Mouse (Mus musculus): Measurements from ENCODE around the gene Zfp958. TPM values are rescaled to one million over a fixed set of nuclear protein-coding genes. Genes with fewer than 3 reads are reported as not detected.
A peak's percentile ranks its signal among the peaks of the same experiment; 100 is the strongest.
"Not testable (repeated sequence)": the region's sequence is repeated elsewhere in the genome, so short reads cannot be mapped to it uniquely, and the experiment has no call there.

Gene Zfp958
- 13.5 and 13.6 TPM in 2 replicates for polyA plus RNA-seq (2016; fragmentation: Nextera tagmentation; extraction: Ambion mirVana)

- under 1% methylated on average over 25 of the region's 25 CpGs for WGBS
- Histone ChIP-seq H3K27me3 (no peaks in the 10 kb centered on the region), H3K9ac (replicated peaks) (peak within 1 kb of the TSS; percentile 88), H3K4me3 (replicated peaks) (peak within 1 kb of the TSS; percentile 82), H3K4me1 (replicated peaks) (peaks cover 13% of the 10 kb centered on the region), H3K9me3 (peaks cover 4% of the 10 kb centered on the region; the same call in 1 of the 2 replicates), H3K36me3 (peaks cover 16% of the 10 kb centered on the region; the same call in 1 of the 2 replicates), H3K27ac (peak within 1 kb of the TSS; percentile 90), H3K4me2 (peak within 1 kb of the TSS; percentile 91)
- peak; percentile 98 for ATAC-seq (ENCODE audit: insufficient number of reproducible peaks, insufficient read depth, low FRiP score, low TSS enrichment, low read depth)
These were observed at the start of gene Zfp958 for GRCm38 (mm10) chr8:4612932-4613853. TSS of gene Zfp958 (plus strand) at chr8:4613167.

GRCm38 (mm10) chr8:4581986-4582385 is 31.0 kb upstream of the Zfp958 start:
- H3K36me3 ChIP-seq, result no peaks in the 10 kb centered on the region
- no peaks in the 10 kb centered on the region for H3K4me1 ChIP-seq (replicated peaks)
- no peak overlapping the region for H3K4me2 ChIP-seq
- H3K9me3 ChIP-seq, result no peaks in the 10 kb centered on the region
- 47% methylated on average over 3 of the region's 3 CpGs for WGBS
- H3K9ac ChIP-seq (replicated peaks), result no peak overlapping the region
- H3K27ac ChIP-seq, result no peak overlapping the region
- H3K27me3 ChIP-seq, result no peaks in the 10 kb centered on the region
- no peak overlapping the region for H3K4me3 ChIP-seq (replicated peaks)
- no peak for ATAC-seq (ENCODE audit: insufficient number of reproducible peaks, insufficient read depth, low FRiP score, low TSS enrichment, low read depth)

DNA sequence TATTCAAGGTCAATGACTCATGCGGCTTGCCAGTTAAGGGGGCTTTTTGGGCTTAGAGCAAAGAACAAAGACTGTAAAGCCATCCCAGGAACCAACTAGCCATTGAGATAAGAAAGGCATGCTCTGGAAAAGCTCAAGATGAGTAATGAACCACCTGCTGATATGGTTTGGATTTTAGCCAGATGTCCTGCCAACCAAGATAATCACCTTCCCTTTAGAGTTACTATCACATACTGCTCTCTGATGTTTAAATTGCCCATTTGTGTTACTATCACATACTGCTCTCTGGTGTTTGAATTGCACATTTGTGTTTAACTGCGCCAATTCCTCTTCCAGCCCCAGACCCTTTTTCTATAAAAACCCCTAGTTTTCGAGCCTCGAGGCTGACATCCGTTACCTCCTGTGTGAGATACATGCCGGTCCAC is 30.2 kb upstream of the Zfp958 start:
- no peaks in the 10 kb centered on the region for H3K4me1 ChIP-seq (replicated peaks)

GRCm38 (mm10) chr8:4584660-4585059 is 28.3 kb upstream of the Zfp958 start:
- 82% methylated on average over 1 of the region's 1 CpGs for WGBS
- no peaks in the 10 kb centered on the region for H3K9me3 ChIP-seq
- no peak for ATAC-seq (ENCODE audit: insufficient number of reproducible peaks, insufficient read depth, low FRiP score, low TSS enrichment, low read depth)

More for the DNA sequence above, 30.2 kb upstream of the Zfp958 start:
- Histone ChIP-seq H3K9ac (replicated peaks) (no peak overlapping the region), H3K27ac (no peak overlapping the region), H3K4me2 (no peak overlapping the region), H3K27me3 (no peaks in the 10 kb centered on the region), H3K9me3 (no peaks in the 10 kb centered on the region), H3K4me3 (replicated peaks) (no peak overlapping the region), H3K36me3 (no peaks in the 10 kb centered on the region)
- 43% methylated on average over 6 of the region's 6 CpGs for WGBS
- no peak for ATAC-seq (ENCODE audit: insufficient number of reproducible peaks, insufficient read depth, low FRiP score, low TSS enrichment, low read depth)

GRCm38 (mm10) chr8:4586356-4586755 is 26.6 kb upstream of the Zfp958 start:
- H3K9me3 ChIP-seq, result no peaks in the 10 kb centered on the region
- H3K4me1 ChIP-seq (replicated peaks), result no peaks in the 10 kb centered on the region
- no peaks in the 10 kb centered on the region for H3K27me3 ChIP-seq
- no peak overlapping the region for H3K4me2 ChIP-seq
- no peaks in the 10 kb centered on the region for H3K36me3 ChIP-seq
- 50% methylated on average over 4 of the region's 4 CpGs for WGBS
- no peak overlapping the region for H3K4me3 ChIP-seq (replicated peaks)
- H3K9ac ChIP-seq (replicated peaks), result no peak overlapping the region
- H3K27ac ChIP-seq, result no peak overlapping the region
- ATAC-seq (ENCODE audit: insufficient number of reproducible peaks, insufficient read depth, low FRiP score, low TSS enrichment, low read depth), result no peak

More at GRCm38 (mm10) chr8:4584660-4585059, 28.3 kb upstream of the Zfp958 start:
- Histone ChIP-seq H3K4me2 (no peak overlapping the region), H3K36me3 (no peaks in the 10 kb centered on the region), H3K27me3 (no peaks in the 10 kb centered on the region), H3K4me1 (replicated peaks) (no peaks in the 10 kb centered on the region), H3K4me3 (replicated peaks) (no peak overlapping the region), H3K27ac (no peak overlapping the region), H3K9ac (replicated peaks) (no peak overlapping the region)

GRCm38 (mm10) chr8:4588165-4589000 is 24.6 kb upstream of the Zfp958 start:
- Histone ChIP-seq H3K36me3 (no peaks in the 10 kb centered on the region), H3K27me3 (no peaks in the 10 kb centered on the region), H3K9me3 (no peaks in the 10 kb centered on the region), H3K4me3 (replicated peaks) (no peak overlapping the region), H3K9ac (replicated peaks) (no peak overlapping the region), H3K4me2 (no peak overlapping the region), H3K4me1 (replicated peaks) (no peaks in the 10 kb centered on the region), H3K27ac (no peak overlapping the region)
- ATAC-seq (ENCODE audit: insufficient number of reproducible peaks, insufficient read depth, low FRiP score, low TSS enrichment, low read depth), result peak; percentile 56; the same call in 1 of the 2 replicates
- 43% methylated on average over 9 of the region's 9 CpGs for WGBS

DNA sequence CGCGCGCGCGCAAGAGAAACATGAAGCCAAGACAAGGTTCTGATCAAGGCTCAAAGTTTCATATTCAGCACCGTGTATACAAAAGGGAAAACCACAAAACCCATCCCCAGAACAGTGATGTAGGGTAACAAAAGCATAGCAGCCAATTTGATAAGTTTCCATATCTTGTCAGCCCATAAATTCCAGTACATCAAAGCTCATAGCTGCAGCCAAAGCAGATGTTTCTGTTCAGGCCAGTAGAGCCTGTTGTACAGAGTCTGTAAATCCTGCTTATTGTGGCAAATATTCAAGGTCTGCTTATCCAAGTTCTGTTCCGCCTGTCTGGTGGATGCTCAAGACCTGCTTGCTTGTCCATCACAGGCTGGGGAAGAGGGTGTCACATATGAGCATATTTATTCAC is 4.1 kb upstream of the Zfp958 start:
- no peak for ATAC-seq (ENCODE audit: insufficient number of reproducible peaks, insufficient read depth, low FRiP score, low TSS enrichment, low read depth)

GRCm38 (mm10) chr8:4611626-4612175 is 1.3 kb upstream of the Zfp958 start:
- not testable (repeated sequence) for H3K27ac ChIP-seq; H3K9me3 ChIP-seq; H3K36me3 ChIP-seq; H3K27me3 ChIP-seq; ATAC-seq (ENCODE audit: insufficient number of reproducible peaks, insufficient read depth, low FRiP score, low TSS enrichment, low read depth); H3K4me3 ChIP-seq (replicated peaks); H3K4me2 ChIP-seq; H3K9ac ChIP-seq (replicated peaks)
- peaks cover 13% of the 10 kb centered on the region for H3K4me1 ChIP-seq (replicated peaks)
- WGBS, result 82% methylated on average over 4 of the region's 4 CpGs

More for the DNA sequence above, 4.1 kb upstream of the Zfp958 start:
- no peaks in the 10 kb centered on the region for H3K9me3 ChIP-seq
- no peak overlapping the region for H3K4me2 ChIP-seq
- no peak overlapping the region for H3K4me3 ChIP-seq (replicated peaks)
- no peaks in the 10 kb centered on the region for H3K36me3 ChIP-seq
- H3K4me1 ChIP-seq (replicated peaks), result peaks cover 4% of the 10 kb centered on the region
- H3K9ac ChIP-seq (replicated peaks), result no peak overlapping the region
- WGBS, result 75% methylated on average over 7 of the region's 7 CpGs
- no peak overlapping the region for H3K27ac ChIP-seq
- H3K27me3 ChIP-seq, result no peaks in the 10 kb centered on the region

- H3K9ac ChIP-seq (replicated peaks), result no peak overlapping the region
- WGBS, result 94% methylated on average over 1 of the region's 1 CpGs
These were observed 14.4 kb downstream of the Zfp958 start for GRCm38 (mm10) chr8:4627349-4627748.

GRCm38 (mm10) chr8:4637071-4637470 is 24.1 kb downstream of the Zfp958 start:
- Histone ChIP-seq H3K4me2 (no peak overlapping the region), H3K36me3 (peaks cover 8% of the 10 kb centered on the region; the same call in 1 of the 2 replicates), H3K9ac (replicated peaks) (no peak overlapping the region), H3K9me3 (0 out of 2 replicates have a peak, but pooled peaks cover 3% of the 10 kb centered on the region), H3K4me3 (replicated peaks) (no peak overlapping the region), H3K27ac (no peak overlapping the region), H3K4me1 (replicated peaks) (no peaks in the 10 kb centered on the region), H3K27me3 (no peaks in the 10 kb centered on the region)
- WGBS, result 84% methylated on average over 4 of the region's 4 CpGs
- no peak for ATAC-seq (ENCODE audit: insufficient number of reproducible peaks, insufficient read depth, low FRiP score, low TSS enrichment, low read depth)

More at GRCm38 (mm10) chr8:4627349-4627748, 14.4 kb downstream of the Zfp958 start:
- H3K9me3 ChIP-seq, result peaks cover 47% of the 10 kb centered on the region
- H3K27ac ChIP-seq, result no peak overlapping the region
- H3K36me3 ChIP-seq, result peaks cover 80% of the 10 kb centered on the region
- ATAC-seq (ENCODE audit: insufficient number of reproducible peaks, insufficient read depth, low FRiP score, low TSS enrichment, low read depth), result no peak
- no peaks in the 10 kb centered on the region for H3K4me1 ChIP-seq (replicated peaks)
- H3K4me3 ChIP-seq (replicated peaks), result no peak overlapping the region
- H3K27me3 ChIP-seq, result no peaks in the 10 kb centered on the region
- no peak overlapping the region for H3K4me2 ChIP-seq

DNA sequence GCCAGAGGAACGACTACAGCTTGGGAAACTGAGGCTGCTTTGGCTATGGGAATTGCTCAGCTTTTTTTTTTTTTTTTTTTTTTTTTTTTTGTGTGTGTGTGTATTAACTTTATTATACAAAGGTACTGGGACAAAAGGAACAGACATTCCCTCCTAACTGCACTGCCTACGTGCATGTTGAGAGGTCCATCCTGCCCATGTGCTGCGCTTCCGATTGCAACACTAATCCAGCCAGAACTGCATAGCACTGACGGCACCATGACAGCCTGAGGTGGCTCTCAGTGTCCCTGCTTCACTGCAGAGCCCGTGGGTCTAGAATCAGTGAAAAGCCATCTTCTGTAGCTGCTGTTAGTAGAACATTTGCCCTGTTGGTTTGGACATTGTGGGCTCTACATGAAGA is 30.0 kb downstream of the Zfp958 start:
- not testable (repeated sequence) for H3K27ac ChIP-seq; H3K4me2 ChIP-seq; H3K4me3 ChIP-seq (replicated peaks); H3K9me3 ChIP-seq; H3K27me3 ChIP-seq; H3K36me3 ChIP-seq; H3K9ac ChIP-seq (replicated peaks); H3K4me1 ChIP-seq (replicated peaks); ATAC-seq (ENCODE audit: insufficient number of reproducible peaks, insufficient read depth, low FRiP score, low TSS enrichment, low read depth)
- 87% methylated on average over 6 of the region's 6 CpGs for WGBS

All from limb, embryonic 12.5 days (tissue).